Mouse (Mus musculus): ENCODE measurements at regions not wholly inside any gene's neighbourhood (a gene's known extent, or its start where the extent isn't known, plus 50 kb on each side); places are given as distances from the start of the nearest gene placed in this dataset.
"Not testable (repeated sequence)": the region's sequence is repeated elsewhere in the genome, so short reads cannot be mapped to it uniquely, and the experiment has no call there.

DNA sequence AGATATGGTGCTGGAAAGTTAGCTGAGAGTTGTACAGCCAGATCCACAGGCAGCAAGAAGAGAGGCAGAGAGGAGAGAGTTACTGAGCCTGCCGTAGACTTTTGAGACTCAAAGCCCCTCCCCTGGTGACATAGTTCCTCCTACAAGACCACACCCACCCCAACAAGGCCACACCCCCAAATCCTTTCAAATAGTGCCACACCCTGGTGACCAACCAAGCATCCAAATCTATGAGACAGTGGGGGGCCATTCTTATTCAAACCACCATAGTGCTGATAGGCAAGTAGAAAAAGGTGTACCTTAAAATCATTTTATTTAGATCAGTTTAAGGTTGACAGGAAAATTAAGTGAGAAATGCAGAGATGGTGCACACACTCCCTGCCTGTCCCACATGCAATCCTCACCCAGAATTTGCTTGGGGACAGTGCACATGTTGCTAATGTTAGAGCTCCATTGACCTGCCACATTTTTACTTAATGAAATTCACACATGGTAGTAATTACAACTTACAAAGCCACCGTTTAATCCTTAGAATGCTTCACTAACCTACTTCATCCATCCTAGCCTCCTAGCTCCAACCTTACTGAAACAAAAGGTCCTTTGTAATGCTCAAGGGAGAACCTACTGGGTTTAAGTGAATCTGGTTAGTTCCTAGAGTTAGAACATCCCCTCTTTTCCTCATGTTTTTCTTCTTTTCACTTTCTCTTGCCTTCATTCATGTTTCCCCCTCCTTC lies 86.5 kb downstream of the Phlda1 start:
- DNase-seq (ENCODE audit: low read depth, low spot score): no peak

DNA sequence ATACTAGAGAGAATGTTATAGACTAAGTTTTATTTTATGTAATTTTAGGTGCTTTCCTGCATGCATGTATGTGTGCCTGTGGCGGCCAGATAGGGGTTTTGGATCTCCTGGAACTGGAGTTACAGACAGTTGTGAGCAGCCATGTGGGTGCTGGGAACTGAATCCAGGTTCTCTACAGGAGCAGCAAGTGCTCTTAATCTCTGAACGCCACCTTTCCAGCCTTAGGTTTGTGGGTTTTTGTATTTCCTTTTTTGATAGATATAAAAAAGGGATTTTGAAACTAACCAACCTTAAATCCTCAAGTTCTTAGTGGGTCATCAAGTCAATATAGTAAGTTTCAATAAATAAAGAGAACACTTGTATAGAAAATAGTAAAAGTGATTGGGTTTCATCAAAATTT lies 87.2 kb downstream of the Phlda1 start:
- DNase-seq (ENCODE audit: low read depth, low spot score): no peak

DNA sequence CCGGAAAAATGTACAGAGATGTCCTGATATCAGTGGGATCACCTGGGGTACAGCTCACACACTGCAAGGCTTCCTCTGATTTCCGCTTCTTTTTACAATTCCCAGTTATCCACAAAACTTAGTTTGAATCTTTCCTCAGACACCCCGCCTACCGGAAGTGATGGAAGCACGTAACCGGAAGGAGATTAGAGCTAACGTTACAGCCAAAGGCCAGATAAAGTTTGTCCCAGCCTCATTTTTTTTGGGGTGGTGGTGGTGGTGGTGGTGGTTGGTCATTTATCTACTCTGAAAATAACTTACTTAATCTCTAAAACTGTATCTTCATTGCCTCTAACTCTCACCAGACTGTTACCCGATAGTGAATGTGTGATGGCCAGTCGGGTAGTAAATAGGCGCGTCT lies 88.1 kb downstream of the Phlda1 start:
- DNase-seq (ENCODE audit: low read depth, low spot score): no peak

DNA sequence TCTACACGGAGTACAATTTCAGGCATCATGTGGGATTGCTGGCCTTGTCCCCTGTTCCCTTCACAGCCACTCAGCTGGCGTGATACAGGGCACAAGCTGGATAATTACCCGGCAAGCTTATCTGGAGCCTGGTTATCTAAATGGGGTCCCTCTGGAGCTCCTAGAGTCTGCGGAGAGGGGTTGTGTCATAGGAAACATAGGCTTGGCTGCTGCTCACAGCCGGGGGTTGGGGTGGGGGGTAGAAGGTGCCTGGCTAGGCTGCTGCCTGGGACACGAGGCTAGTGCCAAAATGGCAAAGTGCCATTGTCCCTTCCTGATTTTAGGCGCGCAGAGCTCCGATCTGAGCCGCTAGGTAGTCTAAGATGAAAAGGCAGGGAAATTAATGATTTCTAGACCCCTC lies 88.6 kb downstream of the Phlda1 start:
- DNase-seq (ENCODE audit: low read depth, low spot score): no peak

DNA sequence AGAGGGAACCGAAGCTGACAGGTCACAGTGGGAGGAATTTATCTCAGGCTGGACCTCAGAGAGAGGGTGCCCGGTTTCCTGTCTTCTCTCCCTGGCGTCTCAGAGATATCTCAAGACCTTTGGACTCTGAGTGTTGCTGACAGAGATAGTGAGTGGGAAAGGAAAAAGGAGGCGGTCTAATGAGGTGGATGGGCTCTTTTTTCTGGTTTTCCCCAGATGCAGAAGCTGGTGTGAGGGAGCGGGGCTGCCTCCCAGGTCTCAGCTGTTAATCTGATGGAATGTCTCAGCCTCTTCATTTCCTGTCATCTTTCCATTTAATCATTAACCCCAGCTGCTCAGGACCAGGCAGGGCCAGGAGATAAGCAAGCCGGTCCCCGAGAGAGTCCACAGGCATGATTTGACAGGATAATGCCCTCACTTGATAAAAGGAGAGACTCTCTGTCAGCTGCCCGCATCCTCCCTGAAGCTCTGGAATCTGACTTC lies 89.5 kb downstream of the Phlda1 start:
- DNase-seq (ENCODE audit: low read depth, low spot score): no peak

DNA sequence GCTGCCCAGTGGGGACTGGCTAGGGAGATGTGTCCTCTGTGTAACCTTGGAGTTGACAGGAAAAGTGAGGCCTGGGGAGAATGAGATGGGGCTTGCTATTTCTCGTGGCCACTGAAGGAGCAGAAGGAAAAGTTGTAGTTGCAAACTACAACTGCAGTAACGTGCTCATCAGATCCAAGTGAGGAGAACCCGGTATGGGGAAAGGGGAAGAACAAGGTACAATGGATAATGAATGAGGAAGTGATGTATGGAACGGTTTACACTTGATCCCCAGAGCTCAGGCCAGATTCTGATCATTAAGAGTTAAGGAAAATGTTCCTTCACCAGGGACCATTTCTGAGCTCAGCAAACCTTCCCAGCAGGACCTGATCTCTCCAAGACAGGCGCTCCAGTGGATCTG lies 92.6 kb downstream of the Phlda1 start:
- no peak for DNase-seq (ENCODE audit: low read depth, low spot score)

DNA sequence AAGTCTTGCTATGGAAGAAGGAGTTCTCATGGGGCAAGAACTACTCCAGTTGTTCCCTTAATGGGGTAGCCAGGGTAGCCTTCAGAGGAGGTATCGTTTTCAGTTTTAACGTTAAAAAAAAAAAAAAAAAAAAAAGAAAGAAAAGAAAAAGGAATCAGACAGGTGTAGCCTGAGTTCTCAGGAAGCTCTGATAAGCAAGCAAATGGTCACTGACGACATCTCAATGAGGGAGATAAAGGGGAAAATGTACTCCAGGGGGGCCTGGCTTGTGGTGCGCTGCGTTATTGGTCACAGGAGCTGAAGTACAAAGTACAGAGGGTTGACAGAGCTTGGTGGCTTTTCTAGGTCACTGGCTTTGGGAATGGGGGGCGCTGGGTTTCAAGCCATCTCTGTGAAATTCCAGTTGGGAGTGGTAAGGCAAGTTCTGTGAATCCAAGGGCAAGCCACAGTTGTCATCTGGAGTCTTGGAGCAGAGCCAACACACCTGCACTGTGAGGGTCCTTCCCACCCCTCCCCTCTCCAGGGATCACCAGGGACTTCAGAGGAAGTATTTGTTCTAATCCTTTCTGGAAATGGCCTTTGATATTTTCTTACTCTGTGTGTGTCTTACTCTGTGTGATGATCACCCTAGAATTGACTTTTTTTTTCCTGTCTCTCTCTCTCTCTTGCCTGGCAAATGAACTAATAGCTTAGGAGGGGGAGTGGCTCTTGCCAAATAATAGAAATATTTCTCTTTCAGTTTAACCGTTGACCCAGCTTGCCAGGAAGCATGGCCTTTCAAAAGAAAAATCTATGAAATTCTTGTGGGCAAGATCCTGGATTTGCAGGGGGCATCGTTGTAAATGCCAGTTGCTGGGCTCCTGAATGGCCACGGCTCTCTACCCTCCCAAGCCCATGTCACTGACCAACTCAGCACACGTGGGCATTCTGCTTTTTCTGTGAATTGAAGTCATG lies 93.5 kb downstream of the Phlda1 start:
- no peak for DNase-seq (ENCODE audit: low read depth, low spot score)

DNA sequence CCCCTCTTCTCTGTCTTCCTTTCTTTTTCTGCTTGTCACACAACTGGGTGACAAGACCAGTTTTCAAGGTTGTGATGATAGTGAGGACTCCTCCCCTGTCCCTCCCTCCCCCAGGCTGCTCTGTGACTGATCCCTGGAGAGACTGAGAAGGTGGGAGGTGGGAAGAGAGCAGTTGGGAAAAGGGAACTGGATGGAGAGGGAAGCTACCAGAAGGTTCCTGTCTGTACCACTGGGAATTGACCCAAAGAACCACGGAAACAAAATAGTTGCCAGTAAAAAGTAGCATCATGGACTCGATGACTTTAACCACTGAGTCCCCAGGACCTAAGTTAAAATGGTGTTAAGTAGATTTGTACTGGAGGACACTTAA lies 94.2 kb downstream of the Phlda1 start:
- no peak for DNase-seq (ENCODE audit: low read depth, low spot score)

DNA sequence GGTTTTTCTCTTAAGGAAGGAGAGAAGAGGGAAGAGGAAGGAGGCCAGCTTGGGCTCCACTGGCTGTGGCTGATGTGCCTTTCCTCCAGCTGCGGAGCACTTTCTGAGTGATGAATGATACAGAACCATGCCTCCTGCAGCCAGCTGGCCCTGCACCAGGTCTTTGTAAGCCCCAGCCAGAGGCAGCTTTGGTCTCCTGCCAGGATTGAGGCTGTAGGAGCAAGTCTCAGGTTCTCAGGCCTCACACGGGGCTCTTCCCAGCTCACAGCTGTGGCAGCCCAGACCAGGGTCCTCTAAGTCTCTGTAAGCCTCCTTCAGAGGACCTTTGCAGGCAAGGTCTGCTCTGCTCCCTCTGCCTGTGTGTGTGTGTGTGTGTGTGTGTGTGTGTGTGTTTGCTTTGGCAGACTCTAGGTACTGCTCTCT lies 94.6 kb downstream of the Phlda1 start:
- peak; percentile 11 for DNase-seq (ENCODE audit: low read depth, low spot score)

DNA sequence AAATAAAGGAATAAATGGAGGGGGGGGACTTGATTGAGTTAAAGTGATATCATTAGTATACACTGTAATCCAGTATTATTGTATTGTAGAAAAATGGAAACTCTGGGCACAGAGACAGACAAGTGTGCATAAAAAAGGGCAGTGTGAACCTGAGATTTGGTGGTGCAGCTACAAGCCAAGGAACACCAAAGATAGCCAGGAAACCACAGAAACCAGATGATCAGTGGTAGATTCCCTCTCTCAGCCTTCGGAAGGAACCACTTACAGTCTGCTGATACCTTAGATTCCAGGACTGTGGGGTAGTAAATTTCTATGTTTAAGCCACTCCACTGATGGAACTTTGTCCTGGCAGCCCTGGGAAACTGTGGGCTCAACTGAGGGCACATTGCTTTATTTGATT lies 97.1 kb downstream of the Phlda1 start:
- DNase-seq (ENCODE audit: low read depth, low spot score): no peak

DNA sequence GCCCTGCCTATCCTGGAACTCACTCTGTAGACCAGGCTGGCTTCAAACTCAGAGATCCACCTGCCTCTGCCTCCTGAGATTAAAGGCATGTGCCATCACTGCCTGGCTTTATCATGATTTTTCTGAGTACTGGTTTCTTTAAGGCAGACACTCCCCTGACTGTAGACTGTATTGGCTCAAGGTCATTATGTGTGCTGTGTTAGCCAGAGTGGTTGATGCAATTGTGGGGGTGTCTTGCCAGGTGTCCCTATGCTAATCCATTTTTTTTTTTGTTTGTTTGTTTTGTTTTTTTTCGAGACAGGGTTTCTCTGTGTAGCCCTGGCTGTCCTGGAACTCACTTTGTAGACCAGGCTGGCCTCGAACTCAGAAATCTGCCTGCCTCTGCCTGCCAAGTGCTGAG lies 101.3 kb downstream of the Phlda1 start:
- DNase-seq (ENCODE audit: low read depth, low spot score): not testable (repeated sequence)

DNA sequence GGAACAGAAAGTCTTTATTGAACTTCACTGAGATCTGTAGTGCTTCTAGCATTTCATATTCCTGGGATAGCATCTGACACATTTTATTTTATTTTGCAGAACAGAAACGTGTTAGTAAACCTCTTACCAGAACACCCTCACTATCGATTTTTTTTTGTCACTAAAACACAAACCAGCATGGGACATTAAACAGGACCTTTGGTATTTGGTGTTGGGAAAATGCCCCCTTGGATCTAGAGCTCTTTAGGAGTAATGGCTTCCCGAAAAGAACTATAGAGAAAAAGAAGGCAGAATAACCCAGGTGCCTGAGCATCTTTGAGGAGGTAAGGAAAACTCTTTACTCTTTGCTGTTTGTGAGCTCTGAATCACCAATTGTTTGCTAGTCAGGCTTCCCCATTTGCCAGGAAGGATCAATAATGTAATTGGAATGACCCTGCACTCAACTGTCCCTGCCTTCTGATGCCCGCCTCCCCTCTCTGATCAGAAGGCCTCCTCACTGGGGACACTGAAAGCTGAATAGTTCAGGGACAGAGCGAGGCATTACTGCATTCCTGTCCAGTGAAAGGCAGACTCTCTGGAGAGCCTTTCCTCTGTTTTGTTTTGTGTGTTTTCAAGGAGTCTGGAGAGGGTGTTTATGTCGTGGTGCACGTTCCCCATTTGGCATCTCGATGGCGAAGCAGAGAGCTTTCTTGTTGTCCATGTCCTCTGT lies 102.5 kb downstream of the Phlda1 start:
- DNase-seq (ENCODE audit: low read depth, low spot score): no peak

DNA sequence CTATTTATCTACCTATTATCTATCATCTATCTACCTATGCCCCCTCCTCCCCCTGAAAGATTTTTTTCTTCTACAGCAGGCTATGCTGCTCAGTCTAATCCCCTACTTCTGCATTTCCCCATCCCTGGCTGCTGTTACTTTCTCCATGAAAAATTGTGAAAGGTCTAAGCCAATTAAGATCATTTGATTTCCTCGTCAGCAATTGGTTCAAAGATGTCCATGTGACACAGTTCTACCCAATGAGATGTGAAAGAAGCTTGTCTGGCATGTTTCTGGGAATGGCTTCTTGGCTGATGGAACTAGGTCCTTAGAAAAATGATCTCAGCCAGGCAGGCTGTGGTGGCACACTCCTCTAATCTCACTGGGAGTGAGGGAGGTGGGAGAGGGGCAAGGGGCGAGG lies 103.8 kb downstream of the Phlda1 start:
- DNase-seq (ENCODE audit: low read depth, low spot score): no peak

DNA sequence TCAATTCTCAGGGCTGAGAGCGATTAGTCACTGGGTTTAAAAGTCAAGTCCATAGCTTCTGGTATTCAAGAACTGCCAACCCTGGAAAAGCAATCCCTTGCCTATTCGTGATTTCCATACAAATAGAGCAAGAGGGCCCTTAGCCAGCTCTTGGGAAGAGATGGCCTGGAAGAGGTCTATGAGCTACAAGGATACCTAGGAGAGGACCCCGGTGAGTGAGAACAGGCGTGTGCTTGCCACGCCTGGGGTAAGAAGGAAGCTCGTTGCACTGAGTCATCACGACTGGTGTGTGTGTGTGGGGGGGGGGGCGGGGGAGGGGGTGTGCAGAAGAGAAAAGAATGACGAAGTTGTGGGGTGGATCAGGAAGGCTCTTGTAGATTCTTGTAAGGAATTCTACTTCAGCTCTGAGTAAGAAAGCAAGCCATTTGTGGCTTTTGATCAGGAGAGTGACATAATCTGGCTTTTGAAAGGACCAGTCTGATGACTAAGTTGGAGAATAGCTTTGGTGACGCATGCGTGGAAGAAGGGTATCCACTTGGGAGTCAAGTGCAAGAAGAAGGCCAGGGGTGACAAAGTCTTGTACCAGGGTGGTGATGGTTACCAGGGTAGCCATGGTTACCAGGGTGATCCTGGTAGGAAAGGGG lies 113.7 kb downstream of the Phlda1 start:
- no peak for DNase-seq (ENCODE audit: low read depth, low spot score)

DNA sequence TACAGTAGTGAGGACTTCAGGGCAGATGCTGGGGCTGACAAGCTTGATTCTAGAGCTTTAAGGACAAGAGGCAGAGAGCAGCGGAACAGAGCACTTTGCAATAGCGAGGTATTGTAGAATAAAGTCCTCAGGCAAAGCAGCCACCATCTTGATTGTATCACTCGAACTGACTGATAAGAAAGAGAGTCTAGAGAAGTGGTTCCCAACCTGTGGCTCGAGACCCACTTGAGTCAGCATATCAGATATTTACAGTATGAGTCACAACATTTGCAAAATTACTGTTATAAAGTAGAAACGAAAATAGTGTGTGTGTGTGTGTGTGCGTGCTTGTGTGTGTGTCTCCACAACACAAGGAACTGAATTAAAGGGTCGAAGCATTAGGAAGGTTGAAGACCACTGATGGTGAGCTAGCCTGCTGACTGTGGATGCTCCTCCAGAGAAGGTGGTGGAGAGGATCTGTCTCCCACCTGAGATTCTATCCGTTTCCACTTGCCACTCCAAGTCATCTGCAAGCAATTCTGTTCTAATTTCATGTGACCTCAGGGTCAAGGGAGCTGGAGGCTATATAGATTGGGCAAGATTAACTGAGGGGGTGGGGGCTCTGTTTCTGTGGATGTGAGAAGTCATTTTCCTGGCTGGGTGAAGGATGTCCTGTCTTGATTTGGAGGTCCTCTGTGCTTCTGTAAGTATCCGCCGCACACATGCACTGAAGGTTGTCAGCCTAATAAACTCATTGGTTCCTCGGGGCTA lies 115.0 kb downstream of the Phlda1 start:
- DNase-seq (ENCODE audit: low read depth, low spot score): no peak

DNA sequence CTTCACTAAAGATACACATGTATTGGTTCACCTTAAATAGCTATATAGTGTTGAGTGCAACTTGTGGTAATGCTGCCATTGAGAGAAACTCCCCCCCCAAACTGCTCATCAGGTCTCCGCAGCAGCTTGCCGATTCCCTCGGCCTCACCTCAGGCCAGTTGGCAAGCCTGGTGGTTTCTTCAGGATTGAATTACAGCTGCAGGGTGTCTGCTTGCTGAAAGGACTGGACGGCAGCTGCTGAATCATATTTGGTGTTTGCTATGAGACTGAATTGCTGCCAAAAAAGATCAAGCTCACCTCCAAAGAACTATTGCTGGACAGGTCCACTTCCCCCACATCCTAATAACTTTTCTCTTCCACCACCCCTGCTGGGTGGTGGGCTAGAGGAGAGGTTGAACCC lies 116.7 kb downstream of the Phlda1 start:
- DNase-seq (ENCODE audit: low read depth, low spot score): no peak

DNA sequence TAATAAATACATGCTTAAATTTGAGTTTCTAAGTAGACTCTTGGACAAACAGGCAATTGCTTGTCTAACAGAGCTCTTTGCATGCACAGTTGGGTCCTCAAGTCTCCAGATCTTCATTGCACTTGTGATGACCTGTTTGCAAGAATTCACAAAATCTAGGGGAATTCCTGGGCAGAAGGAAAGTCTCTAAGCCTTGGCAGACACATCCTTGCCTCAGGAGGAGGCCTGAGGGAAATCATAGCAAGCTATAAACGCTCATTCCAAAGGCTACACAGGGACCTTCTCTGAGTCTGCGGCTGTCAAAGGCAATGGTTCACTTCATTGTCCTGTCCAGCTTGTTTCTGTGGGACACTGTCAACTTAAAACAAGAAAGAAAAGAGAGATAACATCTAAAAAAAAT lies 117.9 kb downstream of the Phlda1 start:
- no peak for DNase-seq (ENCODE audit: low read depth, low spot score)

DNA sequence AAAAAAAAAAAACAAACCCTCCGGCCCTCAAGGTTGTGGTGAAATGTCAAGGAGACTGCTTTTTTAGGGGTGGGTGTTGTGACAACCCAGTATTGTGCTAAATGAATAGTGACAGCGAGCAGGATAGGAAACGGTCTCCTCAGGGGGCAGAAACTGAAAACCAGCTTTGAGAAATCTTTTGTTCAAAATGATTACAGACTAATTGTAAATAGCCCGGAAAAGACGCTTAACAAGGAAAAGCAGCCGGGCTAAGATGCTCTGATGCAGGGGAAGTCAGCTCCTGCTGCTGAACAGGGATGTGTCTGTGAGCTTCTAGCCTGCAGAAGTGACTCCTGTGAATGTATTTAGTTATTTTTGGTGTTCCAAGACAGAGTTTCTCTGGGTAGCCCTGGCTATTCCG lies 118.5 kb downstream of the Phlda1 start:
- no peak for DNase-seq (ENCODE audit: low read depth, low spot score)

DNA sequence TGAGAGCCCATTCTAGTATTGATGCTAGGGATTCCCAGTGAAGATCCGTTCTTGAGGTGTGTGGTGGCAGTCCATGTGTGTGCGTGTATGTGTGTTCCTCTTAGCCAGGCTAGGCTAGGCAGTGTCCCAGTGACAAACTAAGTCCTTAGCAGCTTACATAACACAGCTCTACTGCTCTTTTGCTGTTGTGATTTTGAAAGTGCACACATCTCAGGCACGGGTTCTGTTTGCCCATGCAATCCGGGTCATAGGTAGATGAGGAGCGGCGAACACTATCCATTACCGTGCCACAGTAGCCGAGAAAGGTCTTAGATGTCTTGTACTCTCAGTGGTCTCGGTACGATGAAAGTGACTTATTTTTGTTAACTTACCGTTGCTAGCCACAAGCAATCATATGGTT lies 119.5 kb downstream of the Phlda1 start:
- no peak for DNase-seq (ENCODE audit: low read depth, low spot score)

DNA sequence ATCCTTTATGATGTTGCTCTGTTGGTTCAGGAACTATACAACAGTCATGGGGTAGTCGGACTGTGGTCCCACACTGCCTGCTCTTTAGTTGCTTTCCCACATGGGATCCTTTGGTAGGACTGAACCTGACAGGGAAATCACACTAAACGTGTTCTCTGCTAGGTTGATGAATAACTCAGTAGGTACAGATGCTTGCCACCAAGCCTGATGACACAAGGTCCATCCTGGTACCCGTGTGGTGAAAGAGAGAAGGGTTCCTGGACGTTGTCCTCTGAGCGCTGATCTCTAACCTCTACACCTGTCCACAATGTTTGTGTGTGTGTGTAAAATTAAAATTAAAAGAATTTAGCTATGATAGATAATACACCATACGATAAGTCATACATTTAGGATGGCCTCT lies 119.9 kb downstream of the Phlda1 start:
- DNase-seq (ENCODE audit: low read depth, low spot score): no peak

DNA sequence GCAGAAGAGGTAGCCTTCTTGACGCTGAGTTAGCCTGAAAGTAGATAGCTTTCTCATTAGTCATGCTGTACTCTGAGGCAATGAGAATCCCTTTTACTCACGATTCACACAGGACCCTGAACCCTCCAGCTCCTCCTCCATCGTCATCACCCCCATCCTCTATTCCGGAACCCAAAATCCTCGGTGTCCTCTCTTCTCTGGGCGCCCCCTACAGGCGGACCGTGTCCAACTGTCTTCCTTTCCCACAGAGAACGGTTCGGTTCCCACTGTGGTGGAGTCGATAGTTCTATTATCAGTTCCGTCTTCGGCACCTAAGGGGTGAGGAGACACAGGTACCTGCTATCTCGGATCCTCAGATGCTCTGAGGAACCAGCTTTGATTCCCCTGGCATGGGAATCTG lies 130.2 kb downstream of the Phlda1 start:
- DNase-seq (ENCODE audit: low read depth, low spot score): no peak

All from retina, adult 2 months (tissue).